Mouse (Mus musculus) heart, adult 2 months (tissue): ENCODE results near the gene Sfxn4. TPM values are rescaled to one million over a fixed set of nuclear protein-coding genes. Genes with fewer than 3 reads are reported as not detected.

Experiments used
- DNase-seq, 2 experiments: peaks; one replicate each; pipeline ENCODE4 v3.0.0; 2021
- H3K27ac ChIP-seq: fragments of 200-600 bp; 2 replicates; pipeline ENCODE4 v1.8.1; 2022
- H3K27me3 ChIP-seq: fragments of 200-500 bp; 2 replicates; pipeline ENCODE4 v1.6.1; 2012; ENCODE audit warnings: mild to moderate bottlenecking, low read length, inconsistent platforms, mixed read lengths; ENCODE audit not compliant: control insufficient read depth, insufficient read depth
- H3K36me3 ChIP-seq: fragments of 200-500 bp; 2 replicates; pipeline ENCODE4 v1.6.1; 2012; ENCODE audit warnings: low read length, inconsistent platforms; ENCODE audit not compliant: control insufficient read depth, insufficient read depth
- H3K4me1 ChIP-seq: fragments of 200-500 bp; 2 replicates; pipeline ENCODE4 v1.6.1; 2011; ENCODE audit warnings: low read length; ENCODE audit not compliant: control insufficient read depth, insufficient read depth
- H3K4me3 ChIP-seq: fragments of 200-600 bp; 2 replicates; pipeline ENCODE4 v1.8.1; 2022
- H3K79me2 ChIP-seq: fragments of 200-500 bp; replicated peaks from 2 replicates; pipeline ENCODE4 v1.6.1; 2012; ENCODE audit warnings: mild to moderate bottlenecking, inconsistent platforms, low read length, moderate library complexity, mixed read lengths; ENCODE audit not compliant: control insufficient read depth, insufficient read depth
- H3K9ac ChIP-seq: fragments of 200-500 bp; 2 replicates; pipeline ENCODE4 v1.6.1; 2012; ENCODE audit warnings: low read depth, mild to moderate bottlenecking, control low read depth, inconsistent platforms, low read length, mixed read lengths
- CTCF ChIP-seq: fragments of 200-600 bp; IDR thresholded peaks from 2 replicates; pipeline ENCODE4 v1.8.1; 2022; ENCODE audit warnings: antibody characterized with exemption, mild to moderate bottlenecking, moderate library complexity
- EP300 ChIP-seq: fragments of 200-500 bp; IDR thresholded peaks from 2 replicates; pipeline ENCODE4 v1.6.1; 2011; ENCODE audit warnings: low read depth, low read length, control low read depth; ENCODE audit not compliant: insufficient read depth
- POLR2A ChIP-seq: fragments of 200-500 bp; IDR thresholded peaks from 2 replicates; pipeline ENCODE4 v1.6.1; 2011; ENCODE audit warnings: mild to moderate bottlenecking, low read depth, low read length, control low read depth; ENCODE audit not compliant: insufficient read depth
- WGBS: fragments of 180-500 bp; shearing (Covaris S2); methylation state at CpG from one replicate; pipeline ENCODE4 v1.1.7; 2018; 5-methylcytosine and 5-hydroxymethylcytosine counted together
- intact Hi-C: fragments of 180-260 bp; cut with DNase I; formaldehyde crosslinking; loops from one replicate; pipeline ENCODE4 v1.15.1; 2025
- polyA plus RNA-seq: library from polyadenylated mRNA; depleted of rRNA; stranded (reverse); fragments of >200 nt; gene quantifications from 2 replicates; pipeline ENCODE4 v1.2.3, GENCODE M21; 2012
- total RNA-seq, 2 experiments: library from RNA; stranded (reverse); gene quantifications; 2 replicates each; pipeline ENCODE4 v1.2.3; 2021

The Sfxn4 gene
- total and polyA plus RNA-seq, 3 experiments, result 2.1 to 8.7 (median 6.9) TPM

GRCm38 (mm10) chr19:60891934-60892547, 30.8 kb upstream of the Sfxn4 start:
- intact Hi-C loops, result loop anchor here (2.0 to 5.0 kb wide), 2 partner anchors 57 to 115 kb away; no protein-coding TSS in a partner anchor
- TF ChIP-seq POLR2A (no peak), EP300 (peak; percentile 35; the same call in 1 of the 2 replicates), CTCF (peak; percentile 99)
- H3K27ac ChIP-seq, result peak overlapping the region; percentile 67
- WGBS, result 41% methylated on average over 1 of the region's 1 CpGs
- H3K36me3 ChIP-seq, result peaks cover 31% of the 10 kb centered on the region
- peak overlapping the region; percentile 53 for H3K4me3 ChIP-seq
- no peak overlapping the region; the same call in 1 of the 2 replicates for H3K9ac ChIP-seq
- H3K27me3 ChIP-seq, result no peaks in the 10 kb centered on the region
- peak; percentile 67 to 76 for DNase-seq
- peaks cover 1% of the 10 kb centered on the region; the same call in 1 of the 2 replicates for H3K79me2 ChIP-seq
- peaks cover 10% of the 10 kb centered on the region for H3K4me1 ChIP-seq

- 9% methylated on average over 4 of the region's 5 CpGs for WGBS
- H3K36me3 ChIP-seq, result peaks cover 31% of the 10 kb centered on the region
- H3K4me3 ChIP-seq, result peak overlapping the region; percentile 53
- peaks cover 10% of the 10 kb centered on the region for H3K4me1 ChIP-seq
- DNase-seq, result no peak
- H3K27ac ChIP-seq, result peak overlapping the region; percentile 67
- peaks cover 1% of the 10 kb centered on the region; the same call in 1 of the 2 replicates for H3K79me2 ChIP-seq
- H3K27me3 ChIP-seq, result no peaks in the 10 kb centered on the region
- TF ChIP-seq CTCF (no peak), EP300 (no peak), POLR2A (no peak)
- H3K9ac ChIP-seq, result no peak overlapping the region; the same call in 1 of the 2 replicates
- intact Hi-C loops, result loop anchor here (2.0 to 5.0 kb wide), 2 partner anchors 58 to 116 kb away; no protein-coding TSS in a partner anchor
Observed at GRCm38 (mm10) chr19:60891123-60891470, 29.8 kb upstream of the Sfxn4 start.

- intact Hi-C loops, result loop anchor here (2.0 to 5.0 kb wide), 2 partner anchors 58 to 117 kb away; no protein-coding TSS in a partner anchor
- Histone ChIP-seq H3K27me3 (no peaks in the 10 kb centered on the region), H3K79me2 (peaks cover 1% of the 10 kb centered on the region; the same call in 1 of the 2 replicates), H3K27ac (peak overlapping the region; percentile 89), H3K9ac (peak overlapping the region; percentile 71), H3K4me3 (peak overlapping the region; percentile 99), H3K4me1 (peaks cover 9% of the 10 kb centered on the region), H3K36me3 (peaks cover 26% of the 10 kb centered on the region)
- DNase-seq, result peak in 1 of 2 experiments; percentile 79
- under 1% methylated on average over 41 of the region's 41 CpGs for WGBS
- TF ChIP-seq POLR2A (no peak), CTCF (no peak), EP300 (no peak)
Observed at GRCm38 (mm10) chr19:60890391-60891122, 29.3 kb upstream of the Sfxn4 start.

GRCm38 (mm10) chr19:60889714-60890315, 28.5 kb upstream of the Sfxn4 start, which contains the start of gene Grk5:
Gene Grk5 (plus strand): TSS chr19:60889749.
- H3K27me3 ChIP-seq, result no peaks in the 10 kb centered on the region
- H3K4me3 ChIP-seq, result peak within 1 kb of the TSS; percentile 99
- H3K9ac ChIP-seq, result peak within 1 kb of the TSS; percentile 96
- TF ChIP-seq EP300, result 0 out of 2 replicates have a peak, but pooled peaks have one; percentile 21
- peak; percentile 92 for TF ChIP-seq CTCF
- TF ChIP-seq POLR2A, result peak; percentile 40
- H3K4me1 ChIP-seq, result peaks cover 3% of the 10 kb centered on the region
- peaks cover 1% of the 10 kb centered on the region; the same call in 1 of the 2 replicates for H3K79me2 ChIP-seq
- peak; percentile 96 to 97 for DNase-seq
- intact Hi-C loops, result loop anchor here (1.0 to 5.0 kb wide), 4 partner anchors 59 to 252 kb away; partner anchors contain the start of gene Zfp950
- H3K27ac ChIP-seq, result peak within 1 kb of the TSS; percentile 93
- under 1% methylated on average over 55 of the region's 55 CpGs for WGBS
- peaks cover 21% of the 10 kb centered on the region for H3K36me3 ChIP-seq

GRCm38 (mm10) chr19:60889101-60889713, 27.9 kb upstream of the Sfxn4 start:
- intact Hi-C loops, result loop anchor here (1.0 to 5.0 kb wide), 2 partner anchors 195 to 253 kb away; partner anchors contain the start of gene Zfp950
- peak; percentile 81 to 85 for DNase-seq
- H3K4me3 ChIP-seq, result peak overlapping the region; percentile 99
- H3K27ac ChIP-seq, result peak overlapping the region; percentile 93
- 0 out of 2 replicates have a peak, but pooled peaks have one; percentile 30 for TF ChIP-seq EP300
- no peak for TF ChIP-seq CTCF
- TF ChIP-seq POLR2A, result 0 out of 2 replicates have a peak, but pooled peaks have one; percentile 12
- peaks cover 3% of the 10 kb centered on the region for H3K4me1 ChIP-seq
- H3K79me2 ChIP-seq, result peaks cover 1% of the 10 kb centered on the region; the same call in 1 of the 2 replicates
- H3K27me3 ChIP-seq, result no peaks in the 10 kb centered on the region
- H3K36me3 ChIP-seq, result peaks cover 19% of the 10 kb centered on the region
- peak overlapping the region; percentile 29 for H3K9ac ChIP-seq
- WGBS, result 6% methylated on average over 17 of the region's 17 CpGs
